Mouse (Mus musculus) CH12.LX (cell line): ENCODE results near the gene Mink1. TPM values are rescaled to one million over a fixed set of nuclear protein-coding genes. Genes with fewer than 3 reads are reported as not detected.

Experiments
- DNase-seq: peaks from one replicate; pipeline ENCODE4 v3.0.0-alpha.2; 2013; ENCODE audit errors: extremely low read depth
- H3K27ac ChIP-seq: 2 replicates; pipeline ENCODE4 v1.5.1; 2012; ENCODE audit warnings: low read depth, mild to moderate bottlenecking, control low read depth, moderate library complexity; ENCODE audit not compliant: insufficient read depth
- H3K27me3 ChIP-seq: replicated peaks from 2 replicates; pipeline ENCODE3; 2012; ENCODE audit warnings: inconsistent platforms
- H3K36me3 ChIP-seq, 2 experiments: replicated peaks in 1 of 2; 2 replicates each; pipeline versions ENCODE3 to v1.6.1; 2012; ENCODE audit warnings: inconsistent platforms in 1 of 2, low read length in 1 of 2, mild to moderate bottlenecking in 1 of 2, mixed read lengths in 1 of 2, moderate library complexity in 1 of 2; ENCODE audit not compliant: control insufficient read depth in 1 of 2, insufficient read depth in 1 of 2
- H3K4me1 ChIP-seq, 2 experiments: 2 replicates each; pipeline ENCODE4 v1.6.1; 2012; ENCODE audit warnings: inconsistent platforms in 1 of 2, moderate library complexity in 1 of 2; ENCODE audit not compliant: insufficient read depth in 2 of 2, control insufficient read depth in 1 of 2
- H3K4me2 ChIP-seq: 2 replicates; pipeline ENCODE4 v1.6.1; 2012; ENCODE audit warnings: low read depth, mild to moderate bottlenecking, control low read depth; ENCODE audit not compliant: poor library complexity, insufficient read depth, severe bottlenecking
- H3K4me3 ChIP-seq, 3 experiments: fragments of 150-350 bp in 1 of 3; sonication (generic) in 1 of 3; replicated peaks in 1 of 3; 2 replicates each; pipeline versions ENCODE3 to v1.5.1; 2011 to 2012; ENCODE audit warnings: low read depth in 2 of 3, low read length in 2 of 3, mild to moderate bottlenecking in 2 of 3, moderate library complexity in 2 of 3, control low read depth in 1 of 3, improper control_type of control experiment in 1 of 3, inconsistent platforms in 1 of 3, mixed read lengths in 1 of 3; ENCODE audit not compliant: poor library complexity in 1 of 3
- H3K79me2 ChIP-seq: replicated peaks from 2 replicates; pipeline ENCODE4 v1.6.1; 2012; ENCODE audit warnings: mild to moderate bottlenecking, moderate library complexity; ENCODE audit not compliant: control insufficient read depth, poor library complexity, insufficient read depth, severe bottlenecking; ENCODE audit errors: extremely low read depth
- H3K9ac ChIP-seq: 2 replicates; pipeline ENCODE4 v1.6.1; 2012; ENCODE audit warnings: low read depth, mild to moderate bottlenecking, control low read depth, moderate library complexity; ENCODE audit not compliant: insufficient read depth
- H3K9me3 ChIP-seq: replicated peaks from 2 replicates; pipeline ENCODE3; 2012; ENCODE audit warnings: low read length, inconsistent platforms, mixed read lengths
- BHLHE40 ChIP-seq: IDR thresholded peaks from 2 replicates; pipeline ENCODE4 v1.6.1; 2011; ENCODE audit warnings: mild to moderate bottlenecking, low read depth, low read length, improper control_type of control experiment
- CHD1 ChIP-seq: IDR thresholded peaks from 2 replicates; pipeline ENCODE4 v1.6.1; 2012; ENCODE audit warnings: low read depth, low read length, improper control_type of control experiment, inconsistent platforms
- CHD2 ChIP-seq: IDR thresholded peaks from 2 replicates; pipeline ENCODE4 v1.6.1; 2011; ENCODE audit warnings: low read length, improper control_type of control experiment
- CTCF ChIP-seq, 2 experiments: IDR thresholded peaks in 1 of 2; conservative IDR thresholded peaks in 1 of 2; 2 replicates each; pipeline ENCODE4 v1.5.1; 2011 to 2012; ENCODE audit warnings: low read depth in 2 of 2, low read length in 2 of 2, improper control_type of control experiment in 1 of 2, inconsistent platforms in 1 of 2, mild to moderate bottlenecking in 1 of 2, moderate library complexity in 1 of 2
- E2F4 ChIP-seq: IDR thresholded peaks from 2 replicates; pipeline ENCODE4 v1.6.1; 2011; ENCODE audit warnings: low read depth, low read length, improper control_type of control experiment; ENCODE audit not compliant: insufficient replicate concordance
- ELF1 ChIP-seq: IDR thresholded peaks from 2 replicates; pipeline ENCODE4 v1.6.1; 2014; ENCODE audit warnings: low read depth, mild to moderate bottlenecking, inconsistent platforms, low read length, improper control_type of control experiment
- EP300 ChIP-seq: IDR thresholded peaks from 2 replicates; pipeline ENCODE4 v1.6.1; 2011; ENCODE audit warnings: low read length, improper control_type of control experiment
- ETS1 ChIP-seq: conservative IDR thresholded peaks from 2 replicates; pipeline ENCODE4 v1.6.1; 2012; ENCODE audit warnings: low read depth, mild to moderate bottlenecking, inconsistent platforms, low read length, improper control_type of control experiment, moderate library complexity
- GABPA ChIP-seq: IDR thresholded peaks from 2 replicates; pipeline ENCODE4 v1.6.1; 2012; ENCODE audit warnings: low read depth, low read length, improper control_type of control experiment, inconsistent platforms; ENCODE audit not compliant: insufficient replicate concordance
- HCFC1 ChIP-seq: IDR thresholded peaks from 2 replicates; pipeline ENCODE4 v1.6.1; 2012; ENCODE audit warnings: low read depth, mild to moderate bottlenecking, inconsistent platforms, low read length, improper control_type of control experiment
- IRF4 ChIP-seq: IDR thresholded peaks from 2 replicates; pipeline ENCODE4 v1.6.1; 2014; ENCODE audit warnings: low read depth, mild to moderate bottlenecking, inconsistent platforms, low read length, improper control_type of control experiment
- JUN ChIP-seq: IDR thresholded peaks from 2 replicates; pipeline ENCODE4 v1.6.1; 2011; ENCODE audit warnings: low read depth, mild to moderate bottlenecking, low read length, improper control_type of control experiment, moderate library complexity; ENCODE audit not compliant: insufficient read depth
- JUND ChIP-seq: conservative IDR thresholded peaks from 2 replicates; pipeline ENCODE4 v1.6.1; 2011; ENCODE audit warnings: low read depth, low read length, improper control_type of control experiment
- KAT2A ChIP-seq: IDR thresholded peaks from 2 replicates; pipeline ENCODE4 v1.6.1; 2012; ENCODE audit warnings: low read length, improper control_type of control experiment, inconsistent platforms; ENCODE audit not compliant: insufficient replicate concordance
- MAFK ChIP-seq: IDR thresholded peaks from 2 replicates; pipeline ENCODE4 v1.6.1; 2011; ENCODE audit warnings: low read length, improper control_type of control experiment; ENCODE audit not compliant: insufficient replicate concordance
- MAX ChIP-seq: IDR thresholded peaks from 2 replicates; pipeline ENCODE4 v1.6.1; 2011; ENCODE audit warnings: low read length, improper control_type of control experiment
- MAZ ChIP-seq: IDR thresholded peaks from 2 replicates; pipeline ENCODE4 v1.6.1; 2012; ENCODE audit warnings: low read depth, mild to moderate bottlenecking, inconsistent platforms, low read length, improper control_type of control experiment, moderate library complexity
- MEF2A ChIP-seq: IDR thresholded peaks from 2 replicates; pipeline ENCODE4 v1.6.1; 2014; ENCODE audit warnings: low read depth, mild to moderate bottlenecking, inconsistent platforms, low read length, improper control_type of control experiment, borderline replicate concordance
- MXI1 ChIP-seq: IDR thresholded peaks from 2 replicates; pipeline ENCODE4 v1.6.1; 2011; ENCODE audit warnings: mild to moderate bottlenecking, low read depth, low read length, improper control_type of control experiment
- MYC ChIP-seq: IDR thresholded peaks from 2 replicates; pipeline ENCODE4 v1.6.1; 2011; ENCODE audit warnings: low read depth, mild to moderate bottlenecking, improper control_type of control experiment, low read length
- NELFE ChIP-seq: IDR thresholded peaks from 2 replicates; pipeline ENCODE4 v1.6.1; 2011; ENCODE audit warnings: low read depth, low read length, improper control_type of control experiment
- NRF1 ChIP-seq: IDR thresholded peaks from 2 replicates; pipeline ENCODE4 v1.6.1; 2014; ENCODE audit warnings: low read depth, mild to moderate bottlenecking, inconsistent platforms, low read length, improper control_type of control experiment, moderate library complexity
- PAX5 ChIP-seq: IDR thresholded peaks from 2 replicates; pipeline ENCODE4 v1.6.1; 2012; ENCODE audit warnings: low read length, inconsistent platforms, mixed read lengths
- POLR2A ChIP-seq: IDR thresholded peaks from 2 replicates; pipeline ENCODE4 v1.6.1; 2011; ENCODE audit warnings: low read depth, mild to moderate bottlenecking, improper control_type of control experiment, low read length
- POLR2AphosphoS2 ChIP-seq: IDR thresholded peaks from 2 replicates; pipeline ENCODE4 v1.6.1; 2011; ENCODE audit warnings: low read depth, low read length, improper control_type of control experiment
- RAD21 ChIP-seq: IDR thresholded peaks from 2 replicates; pipeline ENCODE4 v1.6.1; 2011; ENCODE audit warnings: low read depth, mild to moderate bottlenecking, low read length, improper control_type of control experiment, moderate library complexity
- RCOR1 ChIP-seq: conservative IDR thresholded peaks from 2 replicates; pipeline ENCODE4 v1.6.1; 2012; ENCODE audit warnings: low read depth, mild to moderate bottlenecking, inconsistent platforms, low read length, improper control_type of control experiment
- SIN3A ChIP-seq: IDR thresholded peaks from 2 replicates; pipeline ENCODE4 v1.6.1; 2012; ENCODE audit warnings: low read length, improper control_type of control experiment, inconsistent platforms
- SMC3 ChIP-seq: IDR thresholded peaks from 2 replicates; pipeline ENCODE4 v1.6.1; 2011; ENCODE audit warnings: low read depth, low read length, improper control_type of control experiment
- TBP ChIP-seq: conservative IDR thresholded peaks from 2 replicates; pipeline ENCODE4 v1.6.1; 2011; ENCODE audit warnings: low read depth, low read length, improper control_type of control experiment
- TCF12 ChIP-seq: IDR thresholded peaks from 2 replicates; pipeline ENCODE4 v1.6.1; 2014; ENCODE audit warnings: low read depth, mild to moderate bottlenecking, inconsistent platforms, low read length, improper control_type of control experiment
- UBTF ChIP-seq: IDR thresholded peaks from 2 replicates; pipeline ENCODE4 v1.6.1; 2012; ENCODE audit warnings: low read depth, mild to moderate bottlenecking, inconsistent platforms, low read length, improper control_type of control experiment, moderate library complexity
- USF1 ChIP-seq: IDR thresholded peaks from 2 replicates; pipeline ENCODE4 v1.6.1; 2014; ENCODE audit warnings: low read depth, mild to moderate bottlenecking, inconsistent platforms, low read length, improper control_type of control experiment
- USF2 ChIP-seq: conservative IDR thresholded peaks from 2 replicates; pipeline ENCODE4 v1.6.1; 2011; ENCODE audit warnings: low read depth, low read length, improper control_type of control experiment
- ZC3H11A ChIP-seq: IDR thresholded peaks from 2 replicates; pipeline ENCODE4 v1.6.1; 2012; ENCODE audit warnings: low read depth, mild to moderate bottlenecking, inconsistent platforms, low read length, improper control_type of control experiment
- ZKSCAN1 ChIP-seq: IDR thresholded peaks from 2 replicates; pipeline ENCODE4 v1.6.1; 2012; ENCODE audit warnings: low read depth, inconsistent platforms, low read length, improper control_type of control experiment, borderline replicate concordance
- ZMIZ1 ChIP-seq: IDR thresholded peaks from 2 replicates; pipeline ENCODE4 v1.6.1; 2012; ENCODE audit warnings: low read depth, mild to moderate bottlenecking, inconsistent platforms, low read length, improper control_type of control experiment
- ZNF384 ChIP-seq: IDR thresholded peaks from 2 replicates; pipeline ENCODE4 v1.6.1; 2012; ENCODE audit warnings: low read depth, low read length, improper control_type of control experiment, inconsistent platforms
- dilution Hi-C: fragments of 300-500 bp; cut with MboI; formaldehyde crosslinking; loops from 2 replicates; pipeline ENCODE4 v1.14.3; 2020; ENCODE audit warnings: low sequenced_read_pairs; ENCODE audit not compliant: extremely low pct_unique_long_range_greater_than_20kb, extremely low pct_ligation_motif_present
- in situ Hi-C: fragments of 300-500 bp; cut with MboI; formaldehyde crosslinking; loops from 3 replicates; pipeline ENCODE4 v1.14.3; 2019; ENCODE audit warnings: low sequenced_read_pairs, low pct_ligation_motif_present, low pct_unique_long_range_greater_than_20kb, mixed read lengths
- polyA plus RNA-seq: library from polyadenylated mRNA; unstranded; fragments of >175 nt; gene quantifications from 2 replicates; pipeline ENCODE4 v1.2.1, GENCODE M21; 2012; ENCODE audit warnings: low read depth; ENCODE audit not compliant: insufficient read length
- total RNA-seq, 2 experiments: library from RNA; depleted of rRNA; stranded (reverse); fragments of 300-350 nt in 1 of 2; fragments of >200 nt in 1 of 2; gene quantifications; 2 replicates each; pipeline ENCODE4 v1.2.3; 2012 to 2014

Mink1 gene
- total and polyA plus RNA-seq, 3 experiments, result 15.0 to 79.8 (median 31.2) TPM

GRCm38 (mm10) chr11:70654923-70655570 is 92.4 kb downstream of the Mink1 start:
- Histone ChIP-seq H3K4me2 (peak overlapping the region; percentile 62), H3K9ac (peak overlapping the region; percentile 90), H3K79me2 (peaks cover 43% of the 10 kb centered on the region), H3K27me3 (no peaks in the 10 kb centered on the region), H3K36me3 (peaks cover 25 to 48% of the 10 kb centered on the region in 2 experiments), H3K27ac (peak overlapping the region; percentile 95), H3K4me1 (peaks cover 14 to 50% of the 10 kb centered on the region in 2 experiments), H3K9me3 (no peaks in the 10 kb centered on the region), H3K4me3 (peak overlapping the region; percentile 65 to 78 (median 69))
- DNase-seq, result peak; percentile 87
- dilution Hi-C loops (no loop called here), in situ Hi-C loops (no loop called here)
- no peak for TF ChIP-seq PAX5
- TF ChIP-seq GABPA, result 0 out of 2 replicates have a peak, but pooled peaks have one; percentile 6
- peak; percentile 87 for TF ChIP-seq TCF12
- no peak for TF ChIP-seq JUND
- peak; percentile 95 for TF ChIP-seq CHD1
- no peak; the same call in 1 of the 2 replicates for TF ChIP-seq ZKSCAN1
- peak; percentile 59; the same call in 1 of the 2 replicates for TF ChIP-seq ELF1
- peak; percentile 95 for TF ChIP-seq ZMIZ1
- TF ChIP-seq RCOR1, result 0 out of 2 replicates have a peak, but pooled peaks have one; percentile 78
- TF ChIP-seq ZNF384, result peak; percentile 5; the same call in 1 of the 2 replicates
- peak; percentile 51 for TF ChIP-seq EP300
- TF ChIP-seq MAX, result peak; percentile 79; the same call in 1 of the 2 replicates
- TF ChIP-seq ETS1, result peak; percentile 17
- TF ChIP-seq KAT2A, result no peak
- no peak; the same call in 1 of the 2 replicates for TF ChIP-seq USF1
- peak; percentile 57 for TF ChIP-seq TBP
- TF ChIP-seq SIN3A, result peak; percentile 93
- TF ChIP-seq MAFK, result no peak; the same call in 1 of the 2 replicates
- TF ChIP-seq RAD21, result no peak
- no peak for TF ChIP-seq USF2
- TF ChIP-seq MXI1, result peak; percentile 87
- no peak for TF ChIP-seq ZC3H11A
- TF ChIP-seq IRF4, result peak; percentile 63
- TF ChIP-seq NRF1, result peak; percentile 94
- TF ChIP-seq POLR2A, result peak; percentile 36; the same call in 1 of the 2 replicates
- TF ChIP-seq BHLHE40, result peak; percentile 92
- TF ChIP-seq MEF2A, result no peak; the same call in 1 of the 2 replicates
- TF ChIP-seq MYC, result peak; percentile 86
- peak; percentile 83; the same call in 1 of the 2 replicates for TF ChIP-seq E2F4
- TF ChIP-seq JUN, result no peak
- peak; percentile 96 for TF ChIP-seq NELFE
- peak; percentile 80; the same call in 1 of the 2 replicates for TF ChIP-seq POLR2AphosphoS2
- peak; percentile 23; the same call in 1 of the 2 replicates for TF ChIP-seq HCFC1
- TF ChIP-seq UBTF, result 0 out of 2 replicates have a peak, but pooled peaks have one; percentile 41
- no peak; the same call in none of the 2 replicates for TF ChIP-seq CHD2
- no peak for TF ChIP-seq CTCF (conservative IDR thresholded peaks at IDR 0.05 in 1 of 2, IDR thresholded peaks at IDR 0.05 in 1 of 2; ENCODE audit: low read depth in 2 of 2, low read length in 2 of 2)
- TF ChIP-seq SMC3, result no peak
- no peak; the same call in 1 of the 2 replicates for TF ChIP-seq MAZ
